In genomic region chrX:101953787-101954491, GRCm38 (mm10) we compare ENCODE assay signal across 8 mouse cellular contexts.
DNase-seq lines count a peak whose midpoint lies in the region; ATAC-seq and TF ChIP-seq lines count a peak whose summit lies in the region.

No protein-coding gene starts in this region.

- peak overlapping the region; percentile 59; the same call in 1 of the 2 replicates for H3K9ac ChIP-seq in heart, embryonic 14.5 days (ENCODE audit: low read length)
- no peak overlapping the region for H3K9ac ChIP-seq in liver, embryonic 11.5 days (ENCODE audit: low read depth, low read length)

- H3K4me2 ChIP-seq in heart, embryonic 14.5 days (ENCODE audit: low read length): peak overlapping the region; percentile 69
- H3K4me2 ChIP-seq in liver, embryonic 11.5 days: peak overlapping the region; percentile 58

- no peaks in the 10 kb centered on the region for H3K79me2 ChIP-seq in C2C12 (ENCODE audit: control insufficient read depth, insufficient read depth)

- no peaks in the 10 kb centered on the region for H3K79me3 ChIP-seq in C2C12 (ENCODE audit: low read depth)

- WGBS in heart, embryonic 14.5 days: 19% methylated on average over 30 of the region's 30 CpGs
- WGBS in liver, embryonic 11.5 days: 7% methylated on average over 30 of the region's 30 CpGs

- no peak overlapping the region for H3ac ChIP-seq in C2C12 (ENCODE audit: control insufficient read depth, insufficient read length, low read depth)

- H3K9me3 ChIP-seq in heart, embryonic 14.5 days (ENCODE audit: control insufficient read depth, low read length): no peaks in the 10 kb centered on the region
- no peaks in the 10 kb centered on the region for H3K9me3 ChIP-seq in liver, embryonic 11.5 days (ENCODE audit: control insufficient read depth, low read length)

- H3K27me3 ChIP-seq in C2C12 (ENCODE audit: control insufficient read depth, insufficient read depth, insufficient read length): no peaks in the 10 kb centered on the region
- no peaks in the 10 kb centered on the region; the same call in 1 of the 2 replicates for H3K27me3 ChIP-seq in heart, embryonic 14.5 days (ENCODE audit: control insufficient read depth, insufficient read depth, low read length)
- H3K27me3 ChIP-seq in liver, embryonic 11.5 days (replicated peaks; ENCODE audit: control insufficient read depth, insufficient read depth, low read length): peaks cover 21% of the 10 kb centered on the region
- no peaks in the 10 kb centered on the region for H3K27me3 ChIP-seq in splenic B cell, adult 2 months (ENCODE audit: control insufficient read depth, insufficient read depth, low read length, poor library complexity, severe bottlenecking)

- TF ChIP-seq CTCF in C2C12 (IDR thresholded peaks at IDR 0.05; ENCODE audit: control insufficient read depth, insufficient read depth, insufficient read length): peak; percentile 81

- no peaks in the 10 kb centered on the region for H3K36me3 ChIP-seq in C2C12 (ENCODE audit: control insufficient read depth, insufficient read depth)
- H3K36me3 ChIP-seq in heart, embryonic 14.5 days (ENCODE audit: control insufficient read depth, insufficient read depth, low read length): no peaks in the 10 kb centered on the region
- H3K36me3 ChIP-seq in liver, embryonic 11.5 days (ENCODE audit: control insufficient read depth, insufficient read depth, low read length): no peaks in the 10 kb centered on the region
- no peaks in the 10 kb centered on the region for H3K36me3 ChIP-seq in splenic B cell, adult 2 months (ENCODE audit: control insufficient read depth, insufficient read depth, low read length, poor library complexity, severe bottlenecking)

- no peak overlapping the region for H3K4me3 ChIP-seq in C2C12 (ENCODE audit: insufficient read depth, poor library complexity, severe bottlenecking)
- H3K4me3 ChIP-seq in heart, embryonic 14.5 days (ENCODE audit: control insufficient read depth in 1 of 2, insufficient read depth in 1 of 2, low read depth in 1 of 2, low read length in 2 of 2): peak overlapping the region; percentile 27 to 44
- peak overlapping the region; percentile 7; the same call in 1 of the 2 replicates for H3K4me3 ChIP-seq in liver, embryonic 11.5 days (ENCODE audit: low read depth, low read length)

- peak; percentile 91 for ATAC-seq in heart, embryonic 14.5 days (ENCODE audit: insufficient number of reproducible peaks, insufficient read depth, low FRiP score, low read depth)
- peak; percentile 89 for ATAC-seq in liver, embryonic 11.5 days (replicated peaks; ENCODE audit: low FRiP score)

- H3K27ac ChIP-seq in heart, embryonic 14.5 days (replicated peaks in 1 of 2; ENCODE audit: control insufficient read depth in 1 of 2, insufficient read depth in 1 of 2, low read depth in 2 of 2, low read length in 2 of 2): peak overlapping the region; percentile 32 to 55; a peak in 3 of 4 replicates
- H3K27ac ChIP-seq in liver, embryonic 11.5 days (ENCODE audit: low read depth, low read length): no peak overlapping the region; the same call in 1 of the 2 replicates

- DNase-seq in brain, adult 2 months (ENCODE audit: low read depth, low spot score): peak; percentile 95
- DNase-seq in fibroblast of lung, adult 2 months (ENCODE audit: low read depth): peak; percentile 84
- peak; percentile 92 for DNase-seq in kidney, postnatal 10 days
- DNase-seq in liver, embryonic 11.5 days (ENCODE audit: low spot score): peak; percentile 80
- DNase-seq in naive thymus-derived CD4-positive, alpha-beta T cell, adult 2 months (ENCODE audit: low read depth): peak; percentile 92
- DNase-seq in splenic B cell, adult 2 months (ENCODE audit: low read depth, low spot score): peak; percentile 77

- H3K4me1 ChIP-seq in heart, embryonic 14.5 days (ENCODE audit: control insufficient read depth in 2 of 2, insufficient read depth in 2 of 2, low read length in 2 of 2): peaks cover 13% of the 10 kb centered on the region in 2 experiments
- no peaks in the 10 kb centered on the region for H3K4me1 ChIP-seq in liver, embryonic 11.5 days (replicated peaks; ENCODE audit: control insufficient read depth, insufficient read depth, low read length)

TF ChIP-seq in C2C12, 6 proteins besides CTCF, POLR2A, EP300 and RAD21:
- TF ChIP-seq MAX (IDR thresholded peaks at IDR 0.05) (peak; percentile 21), USF1 (IDR thresholded peaks at IDR 0.05; ENCODE audit: low read depth) (no peak)
